Mouse (Mus musculus): Measurements from ENCODE around the gene Oosp3. TPM values are rescaled to one million over a fixed set of nuclear protein-coding genes. Genes with fewer than 3 reads are reported as not detected.

The Oosp3 gene
- polyA plus RNA-seq, 1 experiment from 2014 or later: not detected

DNA sequence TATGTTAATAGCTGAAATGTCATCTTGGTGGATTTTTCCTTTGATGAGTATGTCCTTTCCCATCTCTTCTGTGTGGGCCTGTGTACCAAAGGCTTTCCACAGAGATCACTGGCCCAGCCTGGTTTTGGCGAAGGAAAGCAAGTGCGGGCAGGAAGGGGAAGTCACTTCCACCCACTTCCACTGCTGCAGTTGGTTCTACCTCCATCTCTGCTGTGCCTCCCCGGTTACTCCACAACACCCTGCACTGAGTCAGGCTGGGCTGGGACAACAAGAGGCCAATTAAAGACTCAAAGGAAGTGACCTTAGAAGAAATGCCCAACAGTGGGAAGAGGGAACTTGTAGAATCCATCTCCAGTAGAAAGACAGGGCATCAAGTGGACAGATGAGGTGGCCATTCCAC lies 23.2 kb downstream of the Oosp3 start:
- Histone ChIP-seq H3K4me1 (ENCODE audit: control insufficient read depth, insufficient read depth, low read length) (no peaks in the 10 kb centered on the region), H3K27me3 (ENCODE audit: control insufficient read depth, insufficient read depth, low read length) (no peaks in the 10 kb centered on the region), H3K4me3 (ENCODE audit: low read depth, low read length) (no peak overlapping the region), H3K4me2 (ENCODE audit: low read depth, severe bottlenecking) (no peak overlapping the region), H3K9ac (ENCODE audit: low read length) (no peak overlapping the region), H3K9me3 (ENCODE audit: control insufficient read depth, low read length) (no peaks in the 10 kb centered on the region), H3K27ac (replicated peaks; ENCODE audit: low read depth, low read length) (no peak overlapping the region), H3K36me3 (ENCODE audit: control insufficient read depth, insufficient read depth, low read length) (no peaks in the 10 kb centered on the region)
- DNase-seq (ENCODE audit: low spot score) (no peak), ATAC-seq (ENCODE audit: insufficient number of reproducible peaks, low FRiP score, low TSS enrichment, low read depth) (no peak)
- WGBS: 85% methylated on average over 3 of the region's 3 CpGs

DNA sequence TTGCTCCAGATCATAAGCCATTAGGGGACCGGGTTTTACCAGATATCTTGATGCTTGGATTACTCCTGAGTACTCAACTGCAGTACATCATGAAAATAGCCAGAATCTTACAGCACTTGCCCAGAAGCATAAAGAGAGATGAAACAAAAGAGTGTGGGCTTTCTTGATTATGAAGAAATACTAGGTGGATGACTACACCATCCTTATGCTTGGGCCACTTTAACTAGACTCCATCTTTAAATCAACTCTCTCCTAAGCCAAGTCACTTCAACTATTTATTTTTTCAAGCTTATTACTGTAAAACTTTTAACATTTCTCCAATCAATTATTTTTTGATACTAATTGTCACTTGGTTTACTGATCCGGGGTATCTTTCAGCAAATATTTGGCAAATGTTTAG lies 27.0 kb downstream of the Oosp3 start:
- Histone ChIP-seq H3K4me2 (ENCODE audit: low read depth, severe bottlenecking) (no peak overlapping the region), H3K36me3 (ENCODE audit: control insufficient read depth, insufficient read depth, low read length) (no peaks in the 10 kb centered on the region), H3K4me3 (ENCODE audit: low read depth, low read length) (no peak overlapping the region), H3K9me3 (ENCODE audit: control insufficient read depth, low read length) (no peaks in the 10 kb centered on the region), H3K9ac (ENCODE audit: low read length) (no peak overlapping the region), H3K27ac (replicated peaks; ENCODE audit: low read depth, low read length) (no peak overlapping the region), H3K27me3 (ENCODE audit: control insufficient read depth, insufficient read depth, low read length) (no peaks in the 10 kb centered on the region), H3K4me1 (ENCODE audit: control insufficient read depth, insufficient read depth, low read length) (no peaks in the 10 kb centered on the region)
- WGBS: 93% methylated on average over 2 of the region's 2 CpGs
- DNase-seq (ENCODE audit: low spot score) (no peak), ATAC-seq (ENCODE audit: insufficient number of reproducible peaks, low FRiP score, low TSS enrichment, low read depth) (no peak)

DNA sequence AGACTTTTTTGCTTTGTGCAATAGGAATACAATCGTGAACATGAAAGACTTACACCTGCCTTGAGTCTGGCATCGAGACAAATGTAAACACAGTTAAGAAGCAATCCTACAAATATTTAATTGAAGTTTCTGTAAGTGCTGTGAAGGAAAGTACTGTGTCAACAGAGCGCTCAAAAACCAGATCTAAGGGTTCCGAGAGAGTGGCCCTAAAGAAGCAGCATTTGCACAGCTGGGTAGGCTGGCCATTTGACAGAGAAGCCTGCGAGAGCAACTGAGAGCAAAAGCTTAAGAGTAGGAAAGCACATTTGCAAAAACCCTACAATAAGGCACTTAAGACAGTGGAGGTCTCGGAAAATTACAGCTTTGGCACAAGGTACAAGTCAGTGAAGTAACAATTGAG lies 27.4 kb downstream of the Oosp3 start:
- Histone ChIP-seq H3K27me3 (ENCODE audit: control insufficient read depth, insufficient read depth, low read length) (no peaks in the 10 kb centered on the region), H3K9me3 (ENCODE audit: control insufficient read depth, low read length) (no peaks in the 10 kb centered on the region), H3K27ac (replicated peaks; ENCODE audit: low read depth, low read length) (no peak overlapping the region), H3K4me2 (ENCODE audit: low read depth, severe bottlenecking) (no peak overlapping the region), H3K4me3 (ENCODE audit: low read depth, low read length) (no peak overlapping the region), H3K9ac (ENCODE audit: low read length) (no peak overlapping the region), H3K36me3 (ENCODE audit: control insufficient read depth, insufficient read depth, low read length) (no peaks in the 10 kb centered on the region), H3K4me1 (ENCODE audit: control insufficient read depth, insufficient read depth, low read length) (no peaks in the 10 kb centered on the region)
- ATAC-seq (ENCODE audit: insufficient number of reproducible peaks, low FRiP score, low TSS enrichment, low read depth) (no peak), DNase-seq (ENCODE audit: low spot score) (no peak)
- 89% methylated on average over 6 of the region's 6 CpGs for WGBS

DNA sequence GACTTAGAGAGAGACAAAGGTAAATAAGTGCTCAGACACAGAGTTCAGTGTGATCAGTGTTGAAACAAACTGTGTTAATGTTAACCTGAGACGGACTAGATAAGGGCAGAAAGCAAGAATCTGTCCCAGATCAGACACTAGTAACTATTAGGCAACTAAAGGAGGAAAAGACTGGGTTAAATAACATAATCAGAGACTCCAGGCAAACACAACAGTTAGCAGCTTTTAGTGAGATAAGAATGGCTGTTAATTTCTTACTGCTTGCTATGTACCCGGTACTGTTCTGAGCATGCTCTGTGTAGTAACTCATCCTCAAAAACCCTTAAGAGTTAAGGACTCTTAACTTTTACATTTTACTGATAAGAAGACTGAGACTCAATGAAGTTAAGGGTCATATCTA lies 29.1 kb downstream of the Oosp3 start:
- Histone ChIP-seq H3K27me3 (ENCODE audit: control insufficient read depth, insufficient read depth, low read length) (no peaks in the 10 kb centered on the region), H3K9ac (ENCODE audit: low read length) (no peak overlapping the region), H3K4me3 (ENCODE audit: low read depth, low read length) (no peak overlapping the region), H3K4me2 (ENCODE audit: low read depth, severe bottlenecking) (no peak overlapping the region), H3K27ac (replicated peaks; ENCODE audit: low read depth, low read length) (no peak overlapping the region), H3K36me3 (ENCODE audit: control insufficient read depth, insufficient read depth, low read length) (no peaks in the 10 kb centered on the region), H3K9me3 (ENCODE audit: control insufficient read depth, low read length) (no peaks in the 10 kb centered on the region), H3K4me1 (ENCODE audit: control insufficient read depth, insufficient read depth, low read length) (no peaks in the 10 kb centered on the region)
- ATAC-seq (ENCODE audit: insufficient number of reproducible peaks, low FRiP score, low TSS enrichment, low read depth) (no peak), DNase-seq (ENCODE audit: low spot score) (no peak)
- WGBS: 87% methylated on average over 2 of the region's 2 CpGs

DNA sequence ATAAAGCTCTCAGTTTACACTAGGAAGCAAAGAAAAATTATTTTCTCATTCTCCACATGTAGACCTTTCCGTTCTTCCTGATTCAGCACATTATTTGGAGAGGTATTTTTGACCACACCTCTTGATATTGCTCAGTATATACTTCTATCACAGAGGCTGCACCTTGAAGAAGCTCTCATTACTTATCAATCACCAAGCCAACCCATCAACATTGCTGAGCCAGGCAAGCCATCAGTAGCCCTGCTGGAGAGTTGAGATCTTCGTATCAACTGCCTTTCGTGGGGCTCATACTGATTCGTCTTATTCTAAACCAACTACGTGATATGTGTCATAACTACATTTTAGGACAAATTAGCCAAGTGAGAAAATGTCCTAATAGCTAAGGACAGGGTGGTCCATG lies 30.4 kb downstream of the Oosp3 start:
- no peak for DNase-seq (ENCODE audit: low spot score)
- H3K9ac ChIP-seq (ENCODE audit: low read length): no peak overlapping the region
- no peak overlapping the region for H3K4me2 ChIP-seq (ENCODE audit: low read depth, severe bottlenecking)
- ATAC-seq (ENCODE audit: insufficient number of reproducible peaks, low FRiP score, low TSS enrichment, low read depth): no peak
- H3K27ac ChIP-seq (replicated peaks; ENCODE audit: low read depth, low read length): no peak overlapping the region
- no peak overlapping the region for H3K4me3 ChIP-seq (ENCODE audit: low read depth, low read length)
- no peaks in the 10 kb centered on the region for H3K9me3 ChIP-seq (ENCODE audit: control insufficient read depth, low read length)
- WGBS: 91% methylated on average over 5 of the region's 5 CpGs
- no peaks in the 10 kb centered on the region for H3K27me3 ChIP-seq (ENCODE audit: control insufficient read depth, insufficient read depth, low read length)
- H3K4me1 ChIP-seq (ENCODE audit: control insufficient read depth, insufficient read depth, low read length): no peaks in the 10 kb centered on the region
- no peaks in the 10 kb centered on the region for H3K36me3 ChIP-seq (ENCODE audit: control insufficient read depth, insufficient read depth, low read length)

DNA sequence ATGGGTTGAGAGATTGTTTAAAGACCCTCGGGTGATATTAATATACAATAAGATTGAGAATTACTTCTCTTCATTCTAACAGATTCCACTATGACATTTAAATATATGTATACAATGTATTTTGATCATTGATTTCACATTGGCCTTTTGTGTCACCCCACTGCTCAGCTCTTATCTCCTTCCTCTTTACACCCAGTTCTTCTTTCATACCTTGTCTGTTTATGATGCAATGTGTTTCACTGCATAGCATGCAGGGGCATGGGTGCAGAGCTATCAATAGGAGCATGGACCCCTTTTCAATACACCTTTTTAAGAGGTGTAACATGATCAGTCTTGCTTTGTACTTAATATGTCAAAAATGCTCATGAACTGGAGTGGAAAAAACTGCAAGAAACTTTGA lies 33.4 kb downstream of the Oosp3 start:
- H3K4me2 ChIP-seq (ENCODE audit: low read depth, severe bottlenecking): no peak overlapping the region
- H3K27ac ChIP-seq (replicated peaks; ENCODE audit: low read depth, low read length): no peak overlapping the region
- no peak overlapping the region for H3K4me3 ChIP-seq (ENCODE audit: low read depth, low read length)
- no peaks in the 10 kb centered on the region for H3K4me1 ChIP-seq (ENCODE audit: control insufficient read depth, insufficient read depth, low read length)
- no peak overlapping the region for H3K9ac ChIP-seq (ENCODE audit: low read length)
- no peak for DNase-seq (ENCODE audit: low spot score)
- no peaks in the 10 kb centered on the region for H3K9me3 ChIP-seq (ENCODE audit: control insufficient read depth, low read length)
- H3K36me3 ChIP-seq (ENCODE audit: control insufficient read depth, insufficient read depth, low read length): no peaks in the 10 kb centered on the region
- ATAC-seq (ENCODE audit: insufficient number of reproducible peaks, low FRiP score, low TSS enrichment, low read depth): no peak
- WGBS: 83% methylated on average over 1 of the region's 1 CpGs
- no peaks in the 10 kb centered on the region for H3K27me3 ChIP-seq (ENCODE audit: control insufficient read depth, insufficient read depth, low read length)

DNA sequence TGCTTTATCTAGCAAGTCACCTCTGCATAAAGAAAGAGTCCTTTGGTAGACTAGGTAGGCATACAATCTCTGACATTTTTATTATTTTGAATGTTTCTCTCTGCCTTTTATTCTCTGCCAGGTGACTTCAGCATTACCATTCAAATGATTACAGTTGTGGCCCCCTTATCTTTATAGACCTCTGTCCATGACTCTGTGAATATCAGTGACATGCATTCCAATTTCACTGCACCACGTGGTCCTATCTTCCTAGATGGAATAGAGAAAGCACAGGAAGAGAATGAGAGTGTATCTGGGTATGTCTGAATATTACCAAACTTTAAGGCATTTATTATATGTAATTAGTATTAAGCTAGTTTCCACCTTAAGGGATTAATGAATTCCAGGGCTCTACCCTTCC lies 39.6 kb downstream of the Oosp3 start:
- Histone ChIP-seq H3K36me3 (ENCODE audit: control insufficient read depth, insufficient read depth, low read length) (no peaks in the 10 kb centered on the region), H3K4me2 (ENCODE audit: low read depth, severe bottlenecking) (no peak overlapping the region), H3K27me3 (ENCODE audit: control insufficient read depth, insufficient read depth, low read length) (no peaks in the 10 kb centered on the region), H3K27ac (replicated peaks; ENCODE audit: low read depth, low read length) (no peak overlapping the region), H3K4me3 (ENCODE audit: low read depth, low read length) (no peak overlapping the region), H3K9ac (ENCODE audit: low read length) (no peak overlapping the region), H3K4me1 (ENCODE audit: control insufficient read depth, insufficient read depth, low read length) (no peaks in the 10 kb centered on the region), H3K9me3 (ENCODE audit: control insufficient read depth, low read length) (no peaks in the 10 kb centered on the region)
- 59% methylated on average over 1 of the region's 1 CpGs for WGBS
- DNase-seq (ENCODE audit: low spot score): no peak
- ATAC-seq (ENCODE audit: insufficient number of reproducible peaks, low FRiP score, low TSS enrichment, low read depth): no peak

DNA sequence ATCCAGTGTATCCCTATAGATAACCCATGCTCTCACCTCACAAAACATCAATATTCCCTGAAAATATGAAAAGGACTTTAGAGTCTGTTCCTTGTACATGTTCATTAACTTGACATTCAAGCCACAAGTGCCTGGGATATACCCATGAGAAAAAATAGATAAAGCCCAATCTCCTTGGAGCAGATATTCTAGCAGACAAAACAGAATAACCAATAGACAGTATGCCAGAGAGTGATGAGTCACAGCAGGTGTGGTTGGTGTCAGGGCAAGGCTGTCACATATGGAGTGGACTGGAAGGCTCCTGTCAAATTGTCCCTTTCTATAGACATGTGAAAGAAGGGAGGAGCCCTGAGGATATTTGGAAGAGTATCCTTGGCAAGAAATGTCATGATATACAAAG lies 48.8 kb downstream of the Oosp3 start:
- DNase-seq (ENCODE audit: low spot score): no peak
- no peak overlapping the region for H3K9ac ChIP-seq (ENCODE audit: low read length)
- no peak overlapping the region for H3K4me3 ChIP-seq (ENCODE audit: low read depth, low read length)
- no peak overlapping the region for H3K27ac ChIP-seq (replicated peaks; ENCODE audit: low read depth, low read length)
- H3K9me3 ChIP-seq (ENCODE audit: control insufficient read depth, low read length): no peaks in the 10 kb centered on the region
- no peak for ATAC-seq (ENCODE audit: insufficient number of reproducible peaks, low FRiP score, low TSS enrichment, low read depth)
- H3K4me1 ChIP-seq (ENCODE audit: control insufficient read depth, insufficient read depth, low read length): no peaks in the 10 kb centered on the region
- H3K36me3 ChIP-seq (ENCODE audit: control insufficient read depth, insufficient read depth, low read length): no peaks in the 10 kb centered on the region
- H3K27me3 ChIP-seq (ENCODE audit: control insufficient read depth, insufficient read depth, low read length): no peaks in the 10 kb centered on the region
- no peak overlapping the region for H3K4me2 ChIP-seq (ENCODE audit: low read depth, severe bottlenecking)

DNA sequence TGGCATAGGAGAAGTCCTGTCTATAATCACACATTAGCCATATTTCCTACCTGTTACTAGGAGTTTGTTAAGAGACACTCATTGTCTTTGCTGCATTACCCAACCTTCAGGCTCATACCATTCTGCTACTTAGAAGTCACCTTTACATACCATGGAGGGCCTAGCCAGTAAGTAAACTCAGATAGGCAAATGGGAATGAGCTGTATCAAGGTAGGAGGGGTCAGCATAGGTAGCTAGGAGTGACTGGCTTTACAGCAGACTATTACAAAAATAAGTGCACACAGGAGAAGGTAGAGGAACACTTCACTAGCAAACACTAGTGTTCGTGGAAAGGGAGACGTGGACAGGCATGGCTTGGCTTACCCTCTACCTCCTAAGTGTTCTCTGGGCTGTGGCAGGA lies 50.4 kb downstream of the Oosp3 start, which contains the start of gene Gif:
Gif (plus strand) TSS at position 257 of the 400 bp plus-strand sequence.
- DNase-seq (ENCODE audit: low spot score) (no peak), ATAC-seq (ENCODE audit: insufficient number of reproducible peaks, low FRiP score, low TSS enrichment, low read depth) (no peak)
- 87% methylated on average over 2 of the region's 2 CpGs for WGBS
- Histone ChIP-seq H3K27me3 (ENCODE audit: control insufficient read depth, insufficient read depth, low read length) (no peaks in the 10 kb centered on the region), H3K36me3 (ENCODE audit: control insufficient read depth, insufficient read depth, low read length) (no peaks in the 10 kb centered on the region), H3K4me2 (ENCODE audit: low read depth, severe bottlenecking) (no peak within 1 kb of the TSS), H3K27ac (replicated peaks; ENCODE audit: low read depth, low read length) (no peak within 1 kb of the TSS), H3K9me3 (ENCODE audit: control insufficient read depth, low read length) (no peaks in the 10 kb centered on the region), H3K9ac (ENCODE audit: low read length) (no peak within 1 kb of the TSS), H3K4me1 (ENCODE audit: control insufficient read depth, insufficient read depth, low read length) (no peaks in the 10 kb centered on the region), H3K4me3 (ENCODE audit: low read depth, low read length) (no peak within 1 kb of the TSS)

Measured in limb, embryonic 11.5 days (tissue).